Mouse (Mus musculus): ENCODE measurements at regions not wholly inside any gene's neighbourhood (a gene's known extent, or its start where the extent isn't known, plus 50 kb on each side); places are given as distances from the start of the nearest gene placed in this dataset.

DNA sequence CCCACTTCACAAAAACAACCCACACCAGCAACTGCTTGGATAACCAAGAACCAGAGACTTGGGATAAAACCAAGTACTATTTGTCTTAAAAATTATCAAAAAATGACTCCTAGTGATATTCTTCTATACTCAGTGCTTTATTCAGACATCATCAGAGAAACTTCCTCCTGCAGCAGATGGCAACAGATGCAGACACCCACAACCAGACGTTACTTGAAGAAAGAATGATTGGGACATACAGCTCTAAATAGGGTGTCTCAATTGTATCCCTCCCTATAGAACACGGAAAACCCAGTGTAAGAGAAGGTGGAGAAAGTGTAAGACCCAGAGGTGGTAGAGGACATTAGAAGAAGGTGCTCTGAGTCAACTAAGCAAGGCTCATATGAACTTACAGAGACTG lies 569.6 kb downstream of the Rapgef2 start:
- no peak for TF ChIP-seq CTCF (IDR thresholded peaks at IDR 0.05; ENCODE audit: borderline replicate concordance, insufficient read depth, low read length)
- no peak for TF ChIP-seq POLR2A (IDR thresholded peaks at IDR 0.05; ENCODE audit: low read depth, low read length)

Data from embryonic fibroblast, embryonic 13.5 days (primary cell).